Mouse (Mus musculus) liver, adult 2 months (tissue): ENCODE data around the gene Cdhr3. TPM values are rescaled to one million over a fixed set of nuclear protein-coding genes. Genes with fewer than 3 reads are reported as not detected.

ENCODE experiments used
- DNase-seq: peaks from one replicate; pipeline ENCODE4 v3.0.0-alpha.2; 2011; ENCODE audit warnings: low read depth, low spot score; ENCODE audit errors: extremely low read depth
- H3K27ac ChIP-seq: fragments of 200-500 bp; replicated peaks from 2 replicates; pipeline ENCODE4 v1.5.1; 2012; ENCODE audit warnings: low read depth, mild to moderate bottlenecking, control low read depth, inconsistent platforms, low read length; ENCODE audit not compliant: insufficient read depth
- H3K27me3 ChIP-seq: fragments of 200-500 bp; 2 replicates; pipeline ENCODE4 v1.6.1; 2012; ENCODE audit warnings: mild to moderate bottlenecking, moderate library complexity, low read length, inconsistent platforms; ENCODE audit not compliant: control insufficient read depth, insufficient read depth
- H3K36me3 ChIP-seq: fragments of 200-500 bp; 2 replicates; pipeline ENCODE4 v1.6.1; 2012; ENCODE audit warnings: low read length, inconsistent platforms; ENCODE audit not compliant: control insufficient read depth, insufficient read depth
- H3K4me1 ChIP-seq: fragments of 200-500 bp; 2 replicates; pipeline ENCODE4 v1.6.1; 2011; ENCODE audit warnings: low read length; ENCODE audit not compliant: control insufficient read depth, insufficient read depth
- H3K4me3 ChIP-seq: fragments of 200-500 bp; 2 replicates; pipeline ENCODE4 v1.5.1; 2011; ENCODE audit warnings: low read depth, mild to moderate bottlenecking, control low read depth, low read length, moderate library complexity; ENCODE audit not compliant: insufficient read depth
- H3K79me2 ChIP-seq: fragments of 200-500 bp; 2 replicates; pipeline ENCODE4 v1.6.1; 2012; ENCODE audit warnings: inconsistent platforms, mild to moderate bottlenecking, low read length, moderate library complexity; ENCODE audit not compliant: control insufficient read depth, insufficient read depth
- H3K9ac ChIP-seq: fragments of 200-500 bp; 2 replicates; pipeline ENCODE4 v1.6.1; 2012; ENCODE audit warnings: low read depth, mild to moderate bottlenecking, control low read depth, inconsistent platforms, low read length
- CTCF ChIP-seq: fragments of 200-500 bp; IDR thresholded peaks from 2 replicates; pipeline ENCODE4 v1.5.1; 2011; ENCODE audit warnings: low read depth, low read length, control low read depth
- POLR2A ChIP-seq: fragments of 200-500 bp; IDR thresholded peaks from 2 replicates; pipeline ENCODE4 v1.6.1; 2011; ENCODE audit warnings: low read length, control low read depth; ENCODE audit not compliant: insufficient read depth; ENCODE audit errors: extremely low read depth
- WGBS: fragments of 180-500 bp; shearing (Covaris S2); methylation state at CpG from one replicate; pipeline ENCODE4 v1.1.7; 2018; 5-methylcytosine and 5-hydroxymethylcytosine counted together
- polyA plus RNA-seq: library from polyadenylated mRNA; depleted of rRNA; stranded (reverse); fragments of >200 nt; gene quantifications from 2 replicates; pipeline ENCODE4 v1.2.3, GENCODE M21; 2012
- total RNA-seq: library from RNA; depleted of rRNA; stranded (reverse); fragments of >200 nt; gene quantifications from 2 replicates; pipeline ENCODE4 v1.2.3, GENCODE M21; 2014

Cdhr3 gene
- total and polyA plus RNA-seq, 2 experiments, result not detected

DNA sequence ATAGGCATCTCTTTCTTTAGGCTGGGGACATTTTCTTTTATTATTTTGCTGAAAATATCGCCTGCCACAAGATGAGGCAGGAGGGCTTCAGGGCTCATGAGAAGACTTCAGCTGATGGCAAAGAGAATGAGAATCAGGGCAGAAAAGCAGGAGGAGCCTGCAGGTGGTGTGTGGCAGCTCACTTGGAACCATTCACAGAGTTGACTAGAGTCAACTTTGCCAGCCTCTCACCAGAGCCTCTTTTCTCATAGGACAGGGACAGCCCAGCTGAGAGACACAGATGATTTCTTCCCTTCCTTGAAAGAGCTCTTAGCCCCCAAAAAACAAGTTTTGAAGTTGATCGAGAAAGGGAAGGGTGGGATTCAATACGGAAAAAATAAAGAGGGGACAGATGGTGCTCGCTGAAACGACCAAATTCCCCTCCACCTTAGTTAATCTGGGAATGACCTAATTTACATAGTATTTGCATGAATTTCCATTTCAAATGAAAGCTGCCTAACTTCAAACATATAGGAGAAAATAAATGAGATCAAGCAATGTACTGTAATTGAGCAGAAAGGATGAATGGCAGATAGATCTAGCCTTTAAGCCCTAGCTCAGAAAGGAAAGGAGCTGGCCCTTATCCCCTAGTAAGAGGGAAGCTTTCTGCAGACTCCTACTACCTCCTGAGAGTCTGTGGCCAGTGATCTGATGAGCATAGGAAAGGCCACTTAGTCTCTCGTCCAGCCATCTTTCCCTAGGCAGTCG, 78.5 kb downstream of the Cdhr3 start:
- 67% methylated on average over 7 of the region's 7 CpGs for WGBS
- H3K27me3 ChIP-seq, result no peaks in the 10 kb centered on the region
- DNase-seq, result no peak

DNA sequence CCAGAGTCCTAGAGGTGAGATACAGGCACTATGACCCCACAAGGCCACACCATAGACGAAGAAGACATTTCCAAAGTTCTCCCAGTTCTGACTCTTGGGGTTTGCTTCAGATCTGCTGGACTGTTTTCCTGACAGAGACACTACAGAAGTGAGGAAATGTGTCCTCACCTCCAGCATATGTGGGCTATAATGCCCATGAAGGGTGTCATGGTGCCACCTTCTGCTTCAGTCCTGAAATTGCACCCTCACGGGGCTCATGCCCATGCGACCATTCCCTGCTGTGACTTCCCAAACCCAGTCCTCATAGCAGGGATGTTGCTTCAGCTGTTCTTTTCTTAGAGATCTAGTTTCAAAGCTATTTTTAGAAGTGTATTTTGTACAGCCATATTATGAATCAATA, 82.6 kb downstream of the Cdhr3 start:
- no peak for TF ChIP-seq POLR2A
- TF ChIP-seq CTCF, result peak; percentile 96
- Histone ChIP-seq H3K27ac (no peak overlapping the region), H3K4me3 (no peak overlapping the region), H3K9ac (no peak overlapping the region), H3K36me3 (no peaks in the 10 kb centered on the region), H3K79me2 (no peaks in the 10 kb centered on the region), H3K4me1 (no peaks in the 10 kb centered on the region), H3K27me3 (no peaks in the 10 kb centered on the region)
- DNase-seq, result peak; percentile 43
- WGBS, result 27% methylated on average over 3 of the region's 3 CpGs

More for the DNA sequence above, 78.5 kb downstream of the Cdhr3 start:
- no peaks in the 10 kb centered on the region for H3K79me2 ChIP-seq
- H3K36me3 ChIP-seq, result no peaks in the 10 kb centered on the region
- no peak for TF ChIP-seq POLR2A
- no peak for TF ChIP-seq CTCF
- no peak overlapping the region for H3K4me3 ChIP-seq
- no peaks in the 10 kb centered on the region for H3K4me1 ChIP-seq
- H3K27ac ChIP-seq, result no peak overlapping the region
- no peak overlapping the region for H3K9ac ChIP-seq

DNA sequence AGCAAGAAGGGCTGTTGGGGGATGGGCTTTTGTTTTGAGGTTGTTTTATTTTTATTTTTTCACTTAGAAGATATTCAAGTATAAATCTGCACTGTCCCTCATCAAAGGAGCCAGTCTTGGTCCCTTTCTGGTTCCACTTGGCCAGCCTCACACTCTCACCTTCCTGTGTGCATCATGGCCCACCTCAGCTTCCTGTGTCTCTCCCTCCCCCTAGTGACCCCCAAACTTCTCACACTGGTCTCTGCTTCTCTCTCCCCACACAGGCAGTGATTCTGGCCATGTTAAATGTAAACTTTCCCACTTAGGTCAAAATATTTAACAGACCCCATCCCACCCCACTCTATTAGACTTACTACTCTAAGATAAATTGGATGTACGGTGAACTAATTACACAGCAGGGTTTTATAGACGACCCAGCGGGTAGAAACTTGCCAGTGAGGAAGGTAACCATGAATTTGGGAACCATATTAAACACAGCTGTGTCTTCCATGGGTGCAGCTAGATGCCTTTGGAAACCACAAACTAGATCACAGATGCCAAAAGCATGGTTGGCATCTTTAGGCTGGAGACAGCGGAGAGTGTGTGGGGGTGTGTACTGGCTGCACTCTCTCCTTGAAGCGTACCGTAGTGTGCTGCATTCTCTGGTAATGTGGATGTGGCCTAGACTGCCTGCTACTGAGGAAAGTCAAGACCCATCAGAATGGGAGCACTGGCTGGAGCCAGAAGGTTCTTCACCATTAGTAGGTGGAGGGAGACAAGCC, 83.3 kb downstream of the Cdhr3 start:
- Histone ChIP-seq H3K4me1 (no peaks in the 10 kb centered on the region), H3K27me3 (no peaks in the 10 kb centered on the region), H3K79me2 (no peaks in the 10 kb centered on the region), H3K27ac (no peak overlapping the region), H3K9ac (no peak overlapping the region), H3K4me3 (no peak overlapping the region), H3K36me3 (no peaks in the 10 kb centered on the region)
- TF ChIP-seq POLR2A, result no peak
- no peak for TF ChIP-seq CTCF
- WGBS, result 93% methylated on average over 6 of the region's 6 CpGs
- DNase-seq, result no peak

DNA sequence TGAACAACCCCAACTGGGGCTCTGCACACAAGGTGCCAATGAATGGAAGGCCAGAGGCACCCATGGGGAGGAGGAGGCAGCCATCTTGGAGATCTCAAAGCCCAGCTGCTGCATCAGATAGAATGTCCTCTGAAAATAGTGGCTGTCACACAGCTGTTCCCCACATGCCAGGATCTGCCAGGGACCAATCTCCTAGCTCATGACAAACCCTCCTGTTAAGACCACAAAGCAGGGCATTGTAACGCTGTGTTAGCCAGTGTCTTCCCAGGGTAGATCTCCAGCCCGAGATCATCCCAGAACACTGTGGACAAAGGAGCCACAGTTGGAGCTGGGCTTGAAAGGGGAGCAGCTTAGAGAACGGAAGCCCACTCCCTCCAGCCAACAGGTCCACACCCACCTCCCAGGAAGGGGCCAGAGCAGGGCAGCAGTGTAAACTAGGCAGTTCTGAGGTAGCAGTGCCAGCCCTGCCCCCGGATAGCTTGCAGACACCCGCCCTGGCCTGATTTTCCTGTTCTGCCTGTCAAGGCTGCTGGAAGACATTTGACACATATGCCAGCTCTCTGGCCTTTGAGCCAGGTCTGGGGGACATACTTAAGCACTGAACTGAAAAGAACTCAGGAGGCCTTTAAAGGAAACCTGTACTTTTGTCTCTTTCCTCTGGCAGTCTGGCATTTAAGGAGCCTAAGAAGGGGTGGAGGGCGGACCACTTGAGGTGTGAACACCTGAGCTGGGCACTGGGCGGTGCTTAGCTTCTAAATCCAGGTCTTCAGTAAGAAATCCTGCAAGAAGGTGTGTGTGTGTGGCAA, 84.2 kb downstream of the Cdhr3 start:
- no peaks in the 10 kb centered on the region for H3K36me3 ChIP-seq
- no peaks in the 10 kb centered on the region for H3K27me3 ChIP-seq
- H3K27ac ChIP-seq, result no peak overlapping the region
- 77% methylated on average over 7 of the region's 7 CpGs for WGBS
- DNase-seq, result no peak
- no peaks in the 10 kb centered on the region for H3K4me1 ChIP-seq
- H3K4me3 ChIP-seq, result no peak overlapping the region
- TF ChIP-seq POLR2A (no peak), CTCF (no peak)
- no peaks in the 10 kb centered on the region for H3K79me2 ChIP-seq
- H3K9ac ChIP-seq, result no peak overlapping the region

DNA sequence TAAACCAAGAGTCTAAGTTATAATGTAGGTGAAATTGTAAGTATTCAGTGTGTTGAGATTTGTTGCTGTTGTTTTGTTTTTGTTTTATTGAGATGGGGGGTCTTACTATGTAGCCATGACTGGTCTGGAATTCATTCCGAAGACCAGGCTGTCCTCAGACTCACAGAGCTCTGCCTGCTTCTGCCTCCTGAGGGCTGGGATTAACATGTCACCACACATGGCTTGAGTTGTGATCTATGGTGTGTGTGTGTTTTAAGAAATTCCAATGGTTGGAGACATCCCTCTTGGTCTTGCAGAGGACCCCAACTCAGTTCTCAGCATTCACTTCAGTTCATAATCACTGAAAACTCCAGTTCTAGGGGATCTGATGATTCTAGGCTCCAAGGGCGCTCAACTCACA, 85.5 kb downstream of the Cdhr3 start:
- WGBS, result 88% methylated on average over 2 of the region's 2 CpGs
- TF ChIP-seq CTCF (no peak), POLR2A (no peak)

More for the DNA sequence above, 85.5 kb downstream of the Cdhr3 start:
- no peak overlapping the region for H3K4me3 ChIP-seq
- H3K79me2 ChIP-seq, result no peaks in the 10 kb centered on the region
- H3K36me3 ChIP-seq, result no peaks in the 10 kb centered on the region
- no peaks in the 10 kb centered on the region for H3K27me3 ChIP-seq
- H3K9ac ChIP-seq, result no peak overlapping the region
- H3K27ac ChIP-seq, result no peak overlapping the region
- no peaks in the 10 kb centered on the region for H3K4me1 ChIP-seq
- DNase-seq, result no peak
